Mouse (Mus musculus) embryonic stem cell, embryonic (primary cell): ENCODE measurements around the gene Slc24a1.

Source experiments
- CTCF ChIA-PET, 4 experiments: fragments of 300-600 bp in 2 of 4; fragments of 350-600 bp in 2 of 4; sonication (Branson Sonifier 250); formaldehyde crosslinking; loops; one replicate each; lab custom pipeline; 2022; ENCODE audit warnings: inconsistent platforms in 2 of 4; lab: Charles Lee
- POLR2A ChIA-PET, 4 experiments: fragments of 300-600 bp in 2 of 4; fragments of 350-600 bp in 2 of 4; sonication (Branson Sonifier 250); formaldehyde crosslinking; loops; one replicate each; lab custom pipeline; 2022; ENCODE audit warnings: antibody characterized with exemption in 4 of 4, inconsistent platforms in 1 of 4; lab: Charles Lee

The Slc24a1 gene

DNA sequence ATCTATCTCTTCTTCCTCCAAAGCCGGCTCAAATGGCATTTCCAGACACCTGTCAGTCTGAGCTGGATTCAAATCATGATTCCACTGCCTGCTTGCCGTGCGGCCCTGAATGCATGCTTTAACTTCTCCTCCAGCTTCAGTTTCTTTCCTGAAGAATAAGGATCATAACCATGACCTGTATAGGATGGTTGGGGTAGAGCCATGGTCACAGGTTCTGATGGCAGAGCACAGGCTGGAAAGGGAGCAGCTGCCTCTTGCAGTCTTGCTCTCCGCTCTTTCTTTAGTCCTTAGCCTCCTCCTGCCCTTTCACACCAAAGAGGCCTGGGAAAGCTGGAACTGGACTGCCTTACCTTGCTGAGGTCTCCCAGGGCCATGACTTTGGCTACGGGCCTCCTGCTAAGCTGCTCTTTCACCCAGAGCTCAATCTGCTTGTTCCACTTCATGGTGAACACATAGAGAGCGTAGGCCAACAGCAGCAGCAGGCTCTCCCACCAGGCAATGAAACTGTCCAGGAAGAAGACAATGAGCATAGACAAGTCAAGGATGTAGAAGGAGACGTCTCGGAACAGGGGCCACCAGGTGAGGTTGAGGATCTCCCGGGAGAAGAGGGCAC, 3.8 kb downstream of the Slc24a1 start:
- ChIA-PET POLR2A (interaction anchor here in 3 of 4 experiments (0.5 to 1.5 kb wide), 8 partner anchors 9 to 563 kb away, joined by 3 to 16 read pairs (median 3); no protein-coding TSS in a partner anchor), CTCF (interaction anchor here in 2 of 4 experiments (0.6 kb wide), 2 partner anchors 12 to 1237 kb away, joined by 4 read pairs; no protein-coding TSS in a partner anchor)

DNA sequence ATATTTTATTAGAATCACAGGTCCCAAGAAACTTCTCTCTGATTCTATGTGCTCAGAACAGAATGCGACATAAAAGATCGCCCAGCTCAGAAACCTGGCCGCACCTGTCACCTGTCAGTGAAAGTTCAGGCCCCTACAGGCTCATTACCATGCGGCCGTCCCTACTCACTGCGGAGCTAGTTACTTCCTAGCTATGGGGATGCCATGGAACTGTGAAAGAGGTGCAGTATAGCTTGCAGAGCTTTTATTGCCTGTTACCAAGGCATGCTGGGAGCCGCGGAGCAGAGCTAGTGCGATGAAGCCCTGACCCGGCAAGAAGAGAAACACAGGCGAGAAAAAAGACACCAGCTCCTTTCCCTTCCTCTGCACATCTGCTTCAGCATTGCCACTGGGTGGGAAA, 7.4 kb downstream of the Slc24a1 start:
- ChIA-PET POLR2A (interaction anchor here in 2 of 4 experiments (0.7 to 1.3 kb wide), 3 partner anchors 10 to 206 kb away, joined by 3 read pairs; partner anchors contain the start of gene Rab11a (in 1 of the 2)), CTCF (interaction anchor here in 2 of 4 experiments (0.6 to 1.9 kb wide), 3 partner anchors 8 to 224 kb away, joined by 3 to 5 read pairs (median 3); partner anchors contain the start of gene Slc24a1 (in 1 of the 2))

DNA sequence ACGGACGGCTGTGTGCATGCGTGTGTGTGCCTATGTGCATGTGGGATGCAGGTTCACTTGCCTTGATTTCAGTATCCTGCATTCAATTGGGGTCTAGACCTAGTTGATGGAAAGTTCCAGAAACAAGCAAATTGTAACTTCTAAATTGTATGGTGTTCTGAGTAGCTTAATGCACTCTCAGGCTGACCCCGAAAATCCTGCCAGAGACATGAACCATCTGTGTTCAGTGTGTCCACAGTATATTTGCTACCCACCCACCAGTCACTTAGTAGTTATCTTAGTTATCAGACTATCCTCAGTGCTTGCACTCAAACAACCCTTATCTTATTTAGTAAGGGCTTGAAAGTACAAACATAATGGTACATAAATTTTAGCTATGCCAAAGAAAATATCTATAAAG, 9.8 kb downstream of the Slc24a1 start:
- ChIA-PET POLR2A (interaction anchor here in 3 of 4 experiments (0.7 to 2.2 kb wide), 4 partner anchors 10 to 38 kb away, joined by 3 to 7 read pairs (median 5); partner anchors contain the start of gene Slc24a1 (in 2 of the 3)), CTCF (no interaction called here)

DNA sequence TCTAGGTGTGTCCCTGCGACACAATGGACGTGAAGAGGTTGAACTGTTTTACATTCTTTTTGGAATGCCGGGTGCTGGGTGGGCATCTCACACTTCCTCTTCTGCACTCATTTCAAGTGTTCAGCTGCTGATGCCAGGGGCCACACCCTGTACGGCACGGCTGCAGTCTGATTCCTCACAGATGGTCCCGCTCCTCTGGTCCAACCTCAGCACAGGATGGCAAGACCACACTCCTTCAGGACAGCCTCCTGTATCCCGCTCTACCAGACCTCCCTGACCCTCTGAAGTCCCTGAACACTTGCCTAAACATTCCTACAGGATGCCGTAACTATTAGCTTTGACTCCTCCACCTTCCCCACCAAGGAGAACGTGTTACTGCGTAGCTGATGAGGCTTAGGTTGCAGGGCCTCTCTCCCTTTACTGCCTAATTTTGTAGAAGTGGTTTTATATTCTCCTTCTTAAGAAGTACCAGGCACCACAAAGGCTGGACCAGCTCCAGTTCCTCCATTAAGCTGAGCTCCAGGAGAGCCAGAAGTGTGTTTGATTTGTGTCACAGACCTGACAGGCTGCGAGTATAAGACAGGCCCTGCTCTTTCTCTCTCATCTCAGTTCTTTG, 10.6 kb downstream of the Slc24a1 start:
- ChIA-PET POLR2A (interaction anchor here in 3 of 4 experiments (0.7 to 2.2 kb wide), 4 partner anchors 11 to 743 kb away, joined by 3 to 6 read pairs (median 4); partner anchors contain the start of gene Slc24a1 (in 2 of the 3)), CTCF (interaction anchor here in 3 of 4 experiments (0.5 to 1.0 kb wide), 4 partner anchors 15 to 591 kb away, joined by 3 to 7 read pairs (median 4); no protein-coding TSS in a partner anchor)

DNA sequence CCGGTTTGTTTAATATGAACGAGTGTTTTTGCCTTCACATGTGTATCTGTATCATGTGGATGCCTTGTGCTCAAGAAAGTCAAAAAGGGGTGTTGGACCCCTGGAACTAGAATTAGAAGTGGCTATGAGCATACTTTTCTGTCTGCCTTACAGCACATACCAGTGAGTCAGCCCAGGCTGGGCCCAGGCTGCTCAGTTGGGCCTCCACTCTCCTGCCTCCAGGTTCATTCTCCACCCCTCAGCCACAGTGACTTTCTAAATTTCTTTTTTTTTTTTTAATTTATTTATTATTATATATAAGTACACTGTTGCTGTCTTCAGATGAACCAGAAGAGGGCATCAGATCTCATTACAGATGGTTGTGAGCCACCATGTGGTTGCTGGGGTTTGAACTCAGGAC, 11.6 kb downstream of the Slc24a1 start:
- ChIA-PET POLR2A (no interaction called here), CTCF (interaction anchor here in 1 of 4 experiments (1.3 kb wide), 1 partner anchor 20 kb away, joined by 4 read pairs; no protein-coding TSS in a partner anchor)

DNA sequence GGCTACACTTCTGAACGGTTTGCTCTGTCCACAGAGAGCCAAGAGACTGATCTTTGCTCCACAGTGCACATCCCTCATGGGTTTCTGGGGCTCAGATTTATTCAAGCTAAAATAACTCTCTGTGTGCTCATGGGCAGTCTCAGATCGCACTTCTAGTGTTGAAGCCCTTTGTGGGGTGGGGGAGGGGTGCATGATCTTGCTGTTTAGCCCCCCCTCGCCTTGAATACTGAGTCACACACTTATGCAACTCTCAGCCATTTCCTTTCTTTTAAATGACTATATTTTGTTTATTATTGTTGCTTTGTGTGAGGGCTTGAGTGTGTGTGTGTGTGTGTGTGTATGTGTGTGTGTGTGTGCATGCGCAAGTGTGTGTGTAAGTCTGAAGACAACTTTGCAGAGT, 12.1 kb downstream of the Slc24a1 start:
- ChIA-PET CTCF (interaction anchor here in 1 of 4 experiments (0.6 to 1.3 kb wide), 2 partner anchors 20 to 275 kb away, joined by 4 to 5 read pairs; no protein-coding TSS in a partner anchor), POLR2A (interaction anchor here in 1 of 4 experiments (0.7 kb wide), 1 partner anchor 15 kb away, joined by 3 read pairs; no protein-coding TSS in a partner anchor)

DNA sequence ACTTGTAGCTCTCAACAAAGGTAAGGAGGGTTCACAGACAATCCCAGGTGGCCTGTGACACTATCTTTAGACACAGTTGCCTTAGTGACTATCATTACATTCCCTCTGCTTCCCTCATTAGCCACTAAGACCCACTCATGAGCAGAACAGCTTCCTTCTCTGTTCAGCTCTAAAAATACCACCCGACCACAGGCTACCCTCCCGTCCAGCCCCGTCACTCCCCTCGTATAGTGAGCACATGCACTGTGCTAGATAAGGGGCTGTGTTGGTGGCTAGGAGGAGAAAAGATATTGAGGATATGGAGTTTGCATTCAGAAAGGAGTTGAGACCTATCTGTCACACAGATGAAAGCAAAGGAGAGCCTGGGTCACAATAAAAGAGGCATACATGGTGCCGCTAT, 12.9 kb downstream of the Slc24a1 start:
- ChIA-PET CTCF (interaction anchor here in 1 of 4 experiments (0.8 to 1.3 kb wide), 2 partner anchors 21 to 185 kb away, joined by 3 to 4 read pairs; no protein-coding TSS in a partner anchor), POLR2A (interaction anchor here in 2 of 4 experiments (0.7 to 1.0 kb wide), 3 partner anchors 9 to 16 kb away, joined by 3 read pairs; no protein-coding TSS in a partner anchor)

DNA sequence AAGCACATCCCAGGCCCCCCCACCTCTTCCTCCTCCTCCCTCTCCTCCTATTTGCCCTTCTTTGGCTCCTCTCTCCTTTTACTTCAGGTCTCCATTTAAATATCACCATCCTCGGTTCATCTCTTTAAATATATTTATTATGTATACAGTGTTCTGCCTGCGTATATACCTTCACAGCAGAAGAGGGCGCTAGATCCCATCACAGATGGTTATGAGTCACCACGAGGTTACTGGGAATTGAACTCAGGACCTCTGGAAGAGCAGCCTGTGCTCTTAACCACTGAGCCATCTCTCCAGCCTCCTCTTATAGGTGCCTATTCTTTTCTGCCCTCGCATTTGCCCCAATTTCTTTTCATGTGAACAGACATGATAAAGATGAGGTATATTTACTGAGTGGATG, 13.9 kb downstream of the Slc24a1 start:
- POLR2A ChIA-PET, result no interaction called here
- CTCF ChIA-PET, result interaction anchor here in 2 of 4 experiments (0.6 to 0.9 kb wide), 2 partner anchors 56 to 180 kb away, joined by 3 read pairs; no protein-coding TSS in a partner anchor

DNA sequence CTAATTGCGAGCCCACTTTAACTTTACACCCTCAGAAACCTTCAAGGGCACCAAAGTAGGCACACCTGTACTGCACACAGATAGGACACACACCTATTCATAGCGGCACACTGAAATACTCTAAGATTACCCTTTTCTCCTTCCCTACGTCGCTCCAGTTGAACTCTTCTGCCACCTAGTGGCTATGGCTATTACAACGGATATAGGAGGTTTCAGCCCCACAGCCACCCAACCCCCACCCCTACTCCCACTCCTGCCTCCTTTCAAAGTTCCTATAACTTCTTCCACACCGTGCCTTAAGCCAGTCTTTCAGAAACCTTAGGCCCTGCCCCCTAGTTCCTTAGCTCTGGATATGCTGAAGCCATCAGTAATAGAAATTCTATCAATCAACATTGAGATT, 14.9 kb downstream of the Slc24a1 start:
- CTCF ChIA-PET, result interaction anchor here in 2 of 4 experiments (1.3 to 1.5 kb wide), 2 partner anchors 96 to 192 kb away, joined by 3 read pairs; no protein-coding TSS in a partner anchor

DNA sequence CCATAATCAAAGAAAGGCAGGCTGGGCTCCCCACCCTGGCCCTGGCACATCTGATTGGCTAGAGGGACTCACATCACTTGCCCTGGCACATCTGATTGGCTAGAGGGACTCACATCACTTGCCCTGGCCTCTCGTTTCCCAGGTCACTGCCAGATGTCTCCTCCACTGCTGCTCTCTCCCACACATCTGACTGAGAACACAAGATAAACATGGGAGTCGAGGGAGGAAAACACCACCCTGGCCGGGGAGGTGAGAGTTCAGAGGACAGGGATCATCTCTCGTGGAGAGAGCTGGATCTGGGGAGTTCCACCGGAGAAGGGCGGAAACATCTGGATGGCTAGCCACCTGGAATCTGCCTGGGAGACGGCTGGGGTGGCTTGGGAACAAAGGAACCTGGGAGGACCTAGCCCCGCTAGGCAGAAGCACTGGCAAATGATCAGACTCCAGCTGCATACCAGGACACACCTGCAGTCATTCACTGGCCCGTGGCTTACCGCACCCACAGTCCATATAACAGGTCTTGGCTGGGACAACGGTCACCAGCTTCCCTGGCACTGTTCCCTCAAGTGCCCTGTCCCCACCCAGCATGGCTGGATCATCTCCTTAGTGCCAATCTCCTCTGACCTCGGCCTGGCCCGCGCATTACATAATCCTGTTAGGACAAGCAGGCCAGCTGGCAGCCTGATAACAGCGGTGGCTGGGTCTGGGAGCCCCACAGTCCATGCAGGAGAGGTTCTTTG, 17.2 kb downstream of the Slc24a1 start:
- POLR2A ChIA-PET, result interaction anchor here (0.5 to 1.5 kb wide), 10 partner anchors 10 to 667 kb away, joined by 3 to 4 read pairs (median 3); partner anchors contain the start of gene Hacd3 (in 1 of the 4)
- CTCF ChIA-PET, result interaction anchor here in 3 of 4 experiments (0.5 to 1.4 kb wide), 7 partner anchors 30 to 1055 kb away, joined by 3 to 5 read pairs (median 3); no protein-coding TSS in a partner anchor

More for the DNA sequence above, 14.9 kb downstream of the Slc24a1 start:
- POLR2A ChIA-PET, result interaction anchor here in 2 of 4 experiments (0.6 to 1.5 kb wide), 4 partner anchors 11 to 25 kb away, joined by 3 to 5 read pairs (median 4); partner anchors contain the start of gene Slc24a1 (in 1 of the 2)

DNA sequence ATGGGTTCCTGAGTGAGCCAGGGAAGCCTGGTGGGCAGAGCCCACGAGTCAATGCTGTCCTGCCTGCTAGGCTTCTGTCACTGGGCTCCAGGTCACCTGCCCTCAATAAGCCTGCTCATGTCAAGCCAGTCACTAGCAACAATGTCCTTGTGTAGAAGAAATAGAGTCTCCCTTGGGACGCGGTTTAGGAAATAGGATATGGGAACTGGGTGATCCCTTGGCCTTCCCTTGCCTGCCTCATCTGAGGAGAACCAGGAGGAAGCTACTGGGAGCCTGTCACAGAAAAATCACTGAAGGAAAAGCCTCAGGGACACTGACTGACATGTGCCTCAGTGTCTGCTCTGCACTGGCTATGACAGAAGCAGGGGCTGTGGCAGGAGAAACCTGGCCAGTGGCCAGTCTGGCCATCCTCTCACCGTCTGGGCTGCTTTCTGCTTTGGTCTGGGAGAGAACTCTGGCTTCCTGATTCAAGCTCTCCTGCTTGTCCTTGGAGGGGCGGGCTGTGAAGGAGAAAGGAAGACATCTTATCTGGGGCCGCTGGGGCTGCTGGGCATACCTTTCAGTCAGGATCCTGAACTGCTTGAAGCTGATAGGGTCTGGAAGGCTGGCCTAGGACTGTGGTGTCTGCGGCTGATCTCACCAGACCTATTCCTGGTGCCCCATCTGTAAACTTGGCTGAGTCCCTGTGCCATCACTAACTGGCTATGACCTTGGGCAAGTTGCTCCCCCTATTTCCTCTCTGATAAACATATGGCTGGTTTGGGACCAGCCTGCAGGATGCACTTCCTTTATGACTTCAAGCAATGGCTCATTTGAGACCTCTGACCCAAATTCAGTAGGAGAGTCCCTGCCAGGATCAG, 19.4 kb downstream of the Slc24a1 start:
- CTCF ChIA-PET, result interaction anchor here in 3 of 4 experiments (0.6 to 1.8 kb wide), 6 partner anchors 11 to 646 kb away, joined by 3 to 10 read pairs (median 4); no protein-coding TSS in a partner anchor

DNA sequence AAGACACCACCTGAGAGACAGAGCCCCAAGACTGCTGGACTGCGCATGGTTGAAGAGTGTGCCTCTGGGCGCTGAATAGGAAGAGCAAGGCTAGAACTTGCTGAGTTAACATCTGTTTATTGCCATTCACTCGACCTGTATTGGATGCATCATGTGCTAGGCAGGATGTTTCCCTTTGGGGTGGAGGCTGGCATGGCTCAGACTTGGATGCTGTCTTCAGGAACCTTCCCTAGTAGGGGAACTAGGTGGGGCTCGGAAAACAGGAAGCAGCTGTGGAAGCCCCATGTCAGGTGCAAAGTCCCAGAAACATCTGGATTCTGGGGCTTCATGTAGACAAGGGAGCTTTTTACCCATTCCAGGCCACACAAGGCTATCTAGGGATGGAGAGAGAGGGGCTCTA, 21.2 kb downstream of the Slc24a1 start:
- ChIA-PET CTCF (interaction anchor here in 2 of 4 experiments (0.6 to 1.1 kb wide), 2 partner anchors 22 to 49 kb away, joined by 3 read pairs; no protein-coding TSS in a partner anchor), POLR2A (interaction anchor here in 2 of 4 experiments (1.1 kb wide), 2 partner anchors 36 to 649 kb away, joined by 3 read pairs; partner anchors contain the start of gene Tipin (in 1 of the 2))

More for the DNA sequence above, 19.4 kb downstream of the Slc24a1 start:
- POLR2A ChIA-PET, result interaction anchor here in 2 of 4 experiments (0.6 to 1.5 kb wide), 6 partner anchors 12 to 651 kb away, joined by 3 to 9 read pairs (median 3); partner anchors contain the start of gene Tipin (in 1 of the 2)

DNA sequence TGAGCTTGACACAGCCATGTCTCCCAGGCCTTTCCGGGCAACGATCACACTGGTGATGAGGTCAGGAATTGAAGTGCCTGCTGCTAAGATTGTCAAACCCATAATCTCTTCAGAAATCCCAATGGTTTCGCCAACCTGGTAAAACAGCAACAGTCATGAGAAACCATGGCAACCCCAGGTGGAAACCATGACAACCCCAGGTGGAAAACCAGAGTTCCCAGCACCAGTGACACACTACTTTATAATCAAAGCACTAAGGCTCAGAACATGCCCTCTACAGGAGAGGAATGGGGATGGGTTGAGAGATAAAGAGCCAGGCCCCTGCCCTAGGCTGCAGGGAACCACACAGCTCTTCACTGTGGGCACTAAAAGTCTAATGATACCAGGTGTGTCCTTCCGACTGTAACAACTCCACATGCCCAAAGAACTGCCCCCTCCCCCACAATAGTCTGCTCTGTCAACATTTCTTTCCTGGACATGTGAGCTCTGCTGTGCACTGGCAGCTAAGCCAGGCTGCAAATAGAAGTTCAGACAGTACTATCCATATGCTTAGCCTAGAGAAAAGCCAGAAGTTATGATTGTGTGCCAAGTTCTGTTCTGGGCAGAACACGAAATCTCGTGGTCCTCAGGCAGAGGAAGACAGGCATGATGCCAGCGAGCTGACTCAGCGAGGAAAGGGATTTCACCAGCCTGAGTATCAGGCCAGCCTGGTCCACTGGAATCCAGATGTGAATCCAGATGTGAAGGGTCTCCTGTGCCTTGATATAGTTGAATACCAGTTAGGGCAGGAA, 25.0 kb downstream of the Slc24a1 start:
- ChIA-PET CTCF (interaction anchor here in 1 of 4 experiments (1.3 kb wide), 1 partner anchor 23 kb away, joined by 3 read pairs; no protein-coding TSS in a partner anchor), POLR2A (interaction anchor here in 2 of 4 experiments (0.7 to 1.1 kb wide), 3 partner anchors 22 to 37 kb away, joined by 3 to 4 read pairs (median 3); partner anchors contain the start of gene Slc24a1 (in 1 of the 2))

DNA sequence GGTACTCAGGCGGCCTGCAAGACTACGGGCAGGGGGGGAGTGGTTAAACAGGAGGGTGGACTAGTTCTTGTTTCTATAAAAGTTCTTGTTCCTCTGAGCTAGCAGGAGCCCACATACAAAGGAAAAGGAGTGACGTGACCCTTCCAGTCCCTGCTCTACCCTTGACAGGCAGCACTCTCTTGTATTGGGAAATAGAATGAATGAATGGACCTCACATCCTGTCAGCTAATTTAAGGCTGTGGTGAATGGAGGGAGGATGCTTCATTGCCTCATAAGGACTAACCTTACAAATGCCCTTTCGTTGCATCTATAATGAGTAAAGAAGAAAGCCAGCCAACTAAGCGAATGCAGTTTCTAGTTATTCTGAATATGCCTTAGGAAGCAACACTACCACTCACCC, 25.6 kb downstream of the Slc24a1 start:
- POLR2A ChIA-PET, result interaction anchor here in 1 of 4 experiments (1.1 kb wide), 2 partner anchors 26 to 38 kb away, joined by 3 to 4 read pairs; partner anchors contain the start of gene Slc24a1
- CTCF ChIA-PET, result interaction anchor here in 1 of 4 experiments (1.3 kb wide), 1 partner anchor 22 kb away, joined by 3 read pairs; no protein-coding TSS in a partner anchor

DNA sequence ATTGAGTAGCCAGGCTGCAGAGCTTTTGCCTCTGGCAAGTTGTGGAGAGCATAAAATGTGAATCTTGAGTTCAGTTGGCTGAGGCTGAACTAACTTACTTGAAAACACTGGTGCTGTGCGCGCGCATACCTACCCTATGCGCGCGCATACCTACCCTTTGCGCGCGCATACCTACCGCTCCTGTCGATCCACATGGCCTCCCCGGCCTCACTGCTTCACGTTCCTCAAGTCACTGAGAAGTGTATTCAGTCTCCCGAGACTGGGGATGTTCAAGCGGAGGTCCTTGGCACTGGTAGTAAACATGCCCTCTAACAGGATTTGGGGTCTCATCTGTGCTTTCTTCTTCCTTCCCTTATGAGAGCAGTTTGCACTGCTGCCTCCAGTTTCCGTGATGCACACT, 32.8 kb downstream of the Slc24a1 start:
- POLR2A ChIA-PET, result interaction anchor here in 3 of 4 experiments (0.6 to 2.9 kb wide), 18 partner anchors 9 to 637 kb away, joined by 3 to 9 read pairs (median 3); partner anchors contain the start of genes Dennd4a (in 1 of the 3) and Tipin (in 1 of the 3)

More for the DNA sequence above, 32.8 kb downstream of the Slc24a1 start:
- CTCF ChIA-PET, result interaction anchor here in 1 of 4 experiments (1.5 kb wide), 1 partner anchor 15 kb away, joined by 3 read pairs; no protein-coding TSS in a partner anchor
